Mouse (Mus musculus) adrenal gland, adult 2 months (tissue): ENCODE data around the gene Ndufv2. TPM values are rescaled to one million over a fixed set of nuclear protein-coding genes. Genes with fewer than 3 reads are reported as not detected.

ENCODE experiments used
- polyA plus RNA-seq: library from polyadenylated mRNA; depleted of rRNA; stranded (reverse); fragments of >200 nt; gene quantifications from 2 replicates; pipeline ENCODE4 v1.2.3, GENCODE M21; 2012; rRNA removed
- total RNA-seq, 2 experiments: library from RNA; stranded (reverse); gene quantifications; 2 replicates each; pipeline ENCODE4 v1.2.3; 2021

Gene Ndufv2
- total and polyA plus RNA-seq, 3 experiments: 27.6 to 433 (median 422) TPM

Other genes with a start within 250 kb of the Ndufv2 start
- 10 to 100 TPM; 52.2 to 52.8 TPM for gene Ralbp1, start 215.8 kb downstream of the Ndufv2 start, total RNA-seq
- 23.7 and 28.4 TPM in 2 replicates for gene Ralbp1, start 215.8 kb downstream of the Ndufv2 start, polyA plus RNA-seq
- 100 to 1,000 TPM in 1 of 2 experiments, 10 to 100 TPM in 1; 81.8 to 102 TPM for gene Twsg1, start 150.3 kb downstream of the Ndufv2 start, total RNA-seq
- gene Twsg1, start 150.3 kb downstream of the Ndufv2 start, polyA plus RNA-seq: 49.8 and 53.9 TPM in 2 replicates
- gene Ankrd12, start 24.5 kb downstream of the Ndufv2 start, total RNA-seq: 10 to 100 TPM; 24.1 to 30.1 TPM
- gene Ankrd12, start 24.5 kb downstream of the Ndufv2 start, polyA plus RNA-seq: 1.1 and 2.3 TPM in 2 replicates
- 10 to 100 TPM; 33.6 to 34.3 TPM for gene Washc1, start 10.0 kb upstream of the Ndufv2 start, total RNA-seq
- 37.7 and 43.4 TPM in 2 replicates for gene Washc1, start 10.0 kb upstream of the Ndufv2 start, polyA plus RNA-seq
- gene Ddx11, start 22.0 kb upstream of the Ndufv2 start, total RNA-seq: 1 to 10 TPM; 2.5 to 4.7 TPM
- 2.8 and 4.6 TPM in 2 replicates for gene Ddx11, start 22.0 kb upstream of the Ndufv2 start, polyA plus RNA-seq